Mouse (Mus musculus): ENCODE results near the gene Mill1. TPM values are rescaled to one million over a fixed set of nuclear protein-coding genes. Genes with fewer than 3 reads are reported as not detected.
"Not testable (repeated sequence)": the region's sequence is repeated elsewhere in the genome, so short reads cannot be mapped to it uniquely, and the experiment has no call there.

The Mill1 gene
- total RNA-seq (2017): not detected in 2 replicates

DNA sequence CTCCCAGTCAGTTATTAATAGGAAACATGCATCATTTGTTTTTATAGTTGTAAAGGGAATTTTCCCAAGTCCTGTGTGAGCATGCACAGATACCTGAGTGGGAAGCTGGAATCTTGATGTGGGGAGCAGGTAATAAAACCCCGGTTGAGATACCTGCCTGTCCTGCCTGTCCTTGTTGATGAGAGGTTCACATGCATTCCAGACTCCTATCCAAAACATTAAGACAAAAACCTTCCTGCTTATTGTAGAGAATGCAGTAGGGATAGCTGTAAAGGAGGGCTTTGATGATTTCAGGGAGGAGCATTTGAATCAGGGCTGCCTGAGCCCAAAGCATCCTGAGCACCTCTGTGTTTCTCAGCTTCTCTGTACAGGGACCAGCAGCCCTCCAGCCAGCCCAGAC lies at the start of gene Mill1:
Gene Mill1, plus strand, starts transcription at position 301 of the 400 bp plus-strand sequence.
- ATAC-seq (replicated peaks; ENCODE audit: low read depth, poor library complexity, severe bottlenecking): no peak

DNA sequence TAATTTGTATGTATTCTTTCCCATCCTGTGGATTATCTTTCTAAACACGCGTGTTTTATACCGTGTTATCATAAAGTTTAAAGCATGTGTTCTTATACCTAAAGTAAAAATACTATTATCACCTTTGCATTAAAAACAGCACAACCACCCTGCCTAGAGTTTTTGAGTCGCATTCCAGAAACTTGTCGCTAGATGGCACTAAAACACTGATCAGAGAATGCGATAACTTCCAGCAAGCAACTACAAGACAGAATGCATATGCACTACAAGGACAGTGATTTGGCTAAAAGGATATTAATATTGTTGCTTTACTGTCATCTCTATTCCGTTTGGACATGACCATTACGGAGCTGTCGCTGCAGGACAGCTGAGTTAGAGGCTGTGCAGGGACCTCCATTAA lies 34.2 kb upstream of the Mill1 start:
- ATAC-seq (replicated peaks; ENCODE audit: low read depth, poor library complexity, severe bottlenecking): no peak

DNA sequence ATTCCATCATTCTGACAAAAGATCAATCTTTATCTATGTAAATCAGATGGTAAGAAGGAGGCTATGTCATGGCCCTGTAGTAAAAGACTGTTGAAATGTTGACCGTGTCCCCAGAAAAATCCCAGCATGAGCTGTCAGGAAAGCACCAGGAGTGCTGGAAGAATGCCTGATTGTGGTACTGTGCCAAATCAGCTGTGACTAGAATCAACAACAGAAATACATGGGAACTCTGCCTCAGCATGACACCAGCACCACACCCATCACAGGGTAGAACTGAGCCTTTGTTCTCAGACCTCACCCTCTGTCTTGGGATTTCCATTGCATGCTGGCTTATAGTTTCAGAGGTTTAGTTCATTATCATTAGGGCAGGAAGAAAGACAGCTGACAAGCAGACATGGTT lies 30.4 kb upstream of the Mill1 start:
- no peak for ATAC-seq (replicated peaks; ENCODE audit: low read depth, poor library complexity, severe bottlenecking)

DNA sequence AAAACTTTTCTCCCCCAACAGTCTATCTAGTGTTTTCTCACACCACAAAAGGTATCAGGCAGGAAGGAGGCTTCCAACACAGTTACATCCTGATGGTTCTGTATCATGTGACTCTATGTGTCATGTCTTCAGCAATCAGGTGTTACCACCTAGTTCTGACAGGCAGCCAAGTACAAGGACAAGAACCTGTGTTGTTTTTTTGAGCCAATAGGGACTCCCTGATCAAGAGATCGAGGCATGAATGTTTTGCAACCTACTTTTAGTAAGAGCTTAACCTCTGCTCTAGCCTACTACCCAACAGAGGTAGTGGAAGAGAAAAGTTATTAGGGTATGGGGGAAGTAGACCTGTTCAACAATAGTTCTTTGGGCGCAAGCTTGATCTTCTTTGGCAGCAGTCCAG lies 6.6 kb upstream of the Mill1 start:
- ATAC-seq (replicated peaks; ENCODE audit: low read depth, poor library complexity, severe bottlenecking): no peak

DNA sequence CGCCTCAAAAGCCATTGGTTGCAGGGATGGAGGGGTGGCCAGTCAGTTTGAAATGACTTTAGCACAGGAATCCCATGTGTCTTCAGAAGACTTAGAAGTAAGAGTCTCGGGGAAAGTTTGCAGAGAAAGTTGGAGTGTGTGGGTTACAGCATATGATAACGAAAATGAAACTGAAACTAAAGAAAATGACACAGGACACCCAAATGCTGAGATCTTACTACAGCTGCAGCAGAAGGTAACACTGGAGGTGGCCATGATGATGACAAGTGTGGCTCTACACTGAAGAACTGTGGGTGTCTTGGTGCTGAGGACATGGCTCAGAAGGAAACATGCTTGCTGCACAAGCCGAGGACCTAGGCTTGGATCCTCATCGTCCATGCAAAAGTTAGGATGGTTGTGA lies 3.9 kb upstream of the Mill1 start:
- ATAC-seq (replicated peaks; ENCODE audit: low read depth, poor library complexity, severe bottlenecking): no peak

DNA sequence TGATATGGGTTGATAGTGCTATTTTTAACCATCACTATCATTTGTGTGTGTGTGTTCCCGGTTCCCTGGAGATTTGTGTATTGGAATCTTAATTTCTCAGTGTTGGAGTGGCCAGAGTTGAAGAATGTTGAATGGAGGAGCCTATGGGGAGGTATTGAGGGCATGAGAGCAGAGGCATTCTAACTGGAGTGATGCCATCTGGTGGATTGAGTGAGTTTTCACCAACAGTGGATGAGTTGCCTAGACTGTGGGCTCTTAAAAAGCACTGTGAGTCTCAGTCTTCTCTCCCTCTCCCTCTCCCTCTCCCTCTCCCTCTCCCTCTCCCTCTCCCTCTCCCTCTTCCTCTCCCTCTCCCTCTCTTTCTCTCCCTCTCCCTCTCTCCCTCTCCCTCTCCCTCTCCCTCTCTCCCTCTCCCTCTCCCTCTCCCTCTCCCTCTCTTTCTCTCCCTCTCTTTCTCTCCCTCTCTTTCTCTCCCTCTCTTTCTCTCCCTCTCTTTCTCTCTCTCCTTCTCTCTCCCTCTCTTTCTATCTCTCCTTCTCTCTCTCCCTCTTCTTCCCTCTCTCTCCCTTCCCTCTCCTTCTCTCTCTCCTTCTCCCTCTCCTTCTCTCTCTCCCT lies 1.1 kb upstream of the Mill1 start:
- not testable (repeated sequence) for ATAC-seq (replicated peaks; ENCODE audit: low read depth, poor library complexity, severe bottlenecking)

DNA sequence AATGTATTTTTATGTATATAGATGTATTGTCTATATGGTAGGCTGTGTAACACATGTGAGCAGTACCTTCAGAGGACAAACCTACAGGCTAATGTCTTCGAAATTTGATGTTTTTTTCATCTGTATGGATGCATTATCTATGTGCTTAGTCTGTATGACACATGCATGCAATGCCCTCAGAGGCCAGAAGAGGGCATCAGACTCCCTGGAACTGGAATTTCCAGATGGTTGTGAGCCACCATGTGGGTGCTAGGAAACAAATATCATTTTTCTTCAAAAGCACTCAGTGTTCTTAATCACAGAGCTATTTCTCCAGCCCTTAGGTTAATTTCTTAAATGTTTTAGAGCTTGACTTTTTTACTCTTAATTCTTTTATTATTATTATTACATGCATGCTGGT lies 15.1 kb downstream of the Mill1 start:
- ATAC-seq (replicated peaks; ENCODE audit: low read depth, poor library complexity, severe bottlenecking): no peak

DNA sequence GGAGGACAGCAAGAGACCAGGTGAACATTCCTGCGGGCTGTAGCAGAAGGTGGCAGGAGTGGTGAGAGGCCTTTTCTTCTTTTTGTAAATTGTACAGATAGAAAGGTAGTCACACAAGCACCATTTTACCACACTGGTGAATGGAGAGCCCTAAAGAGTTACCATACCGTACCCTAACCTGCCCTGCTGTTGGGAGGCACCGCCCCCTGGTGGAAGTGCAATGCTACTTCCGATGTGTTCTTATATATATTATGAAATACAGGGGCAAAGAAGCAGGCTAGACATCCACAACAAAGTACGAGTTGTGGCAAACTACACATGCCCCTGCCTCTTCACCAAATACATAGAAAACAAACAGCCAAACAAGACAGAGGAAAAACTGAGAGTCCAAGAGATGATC lies 19.9 kb downstream of the Mill1 start:
- ATAC-seq (replicated peaks; ENCODE audit: low read depth, poor library complexity, severe bottlenecking): no peak

Other genes starting within 250 kb of the Mill1 start
- not detected in 2 replicates for gene Ceacam13, start 235.5 kb upstream of the Mill1 start, total RNA-seq (2017)
- not detected in 2 replicates for gene Ceacam12, start 179.4 kb upstream of the Mill1 start, total RNA-seq (2017)
- not detected in 2 replicates for gene Igfl3, start 68.9 kb upstream of the Mill1 start, total RNA-seq (2017)
- not detected in 2 replicates for gene Psg18, start 109.7 kb downstream of the Mill1 start, total RNA-seq (2017)
- gene Psg28, start 186.7 kb downstream of the Mill1 start, total RNA-seq (2017): not detected in 2 replicates
- gene Psg26, start 238.8 kb downstream of the Mill1 start, total RNA-seq (2017): not detected in 2 replicates